21 mouse cellular contexts compared by ENCODE assay signal in genomic region chr15:7522902-7523786, GRCm38 (mm10).
"Had no signal": no experiment of that assay in that cellular context is flagged by ENCODE, and none has a peak within 500 bp of the region (broad histone marks: within the 10 kb centered on the region; RNA-seq: fewer than 3 reads in every experiment).

No protein-coding gene starts in this region.

- H3K4me3 ChIP-seq: layer of hippocampus, adult 2 months; limb, embryonic 10.5 days; limb, embryonic 13.5 days; liver, embryonic 12.5 days; liver, embryonic 15.5 days; midbrain, embryonic 12.5 days; midbrain, embryonic 15.5 days; neural tube, embryonic 12.5 days; neural tube, embryonic 15.5 days; stomach, embryonic 15.5 days had no signal

- H3K36me3 ChIP-seq: limb, embryonic 10.5 days; limb, embryonic 13.5 days; liver, embryonic 12.5 days; liver, embryonic 15.5 days; midbrain, embryonic 12.5 days; midbrain, embryonic 15.5 days; neural tube, embryonic 12.5 days; neural tube, embryonic 15.5 days; stomach, embryonic 15.5 days had no signal

- H3K27me3 ChIP-seq: limb, embryonic 13.5 days; liver, embryonic 12.5 days; liver, embryonic 15.5 days; midbrain, embryonic 12.5 days; midbrain, embryonic 15.5 days; neural tube, embryonic 12.5 days; neural tube, embryonic 15.5 days; stomach, embryonic 15.5 days had no signal

- H3K9me3 ChIP-seq: limb, embryonic 10.5 days; limb, embryonic 13.5 days; liver, embryonic 12.5 days; liver, embryonic 15.5 days; midbrain, embryonic 12.5 days; midbrain, embryonic 15.5 days; neural tube, embryonic 12.5 days; neural tube, embryonic 15.5 days; stomach, embryonic 15.5 days had no signal

- ATAC-seq: liver, embryonic 12.5 days; midbrain, embryonic 15.5 days had no signal

- H3K9ac ChIP-seq: limb, embryonic 13.5 days; liver, embryonic 12.5 days; liver, embryonic 15.5 days; midbrain, embryonic 12.5 days; midbrain, embryonic 15.5 days; neural tube, embryonic 12.5 days; neural tube, embryonic 15.5 days; stomach, embryonic 15.5 days had no signal

- DNase-seq: kidney, adult 11 months; kidney, adult 9 months; layer of hippocampus, adult 9-11 months; liver; lung, adult 18-20 months; right cerebral cortex, adult 18-20 months; right cerebral cortex, postnatal 14 days; right cerebral cortex, postnatal 4 days; thymus, adult 18-20 months; thymus, postnatal 36 days had no signal

- H3K4me2 ChIP-seq: limb, embryonic 13.5 days; liver, embryonic 12.5 days; liver, embryonic 15.5 days; midbrain, embryonic 12.5 days; midbrain, embryonic 15.5 days; neural tube, embryonic 12.5 days; neural tube, embryonic 15.5 days; stomach, embryonic 15.5 days had no signal

- H3K27ac ChIP-seq: layer of hippocampus, adult 2 months; limb, embryonic 10.5 days; limb, embryonic 13.5 days; liver, embryonic 12.5 days; liver, embryonic 15.5 days; macrophage; midbrain, embryonic 12.5 days; midbrain, embryonic 15.5 days; neural tube, embryonic 12.5 days; neural tube, embryonic 15.5 days; stomach, embryonic 15.5 days had no signal

- H3K4me1 ChIP-seq: limb, embryonic 13.5 days; liver, embryonic 12.5 days; liver, embryonic 15.5 days; midbrain, embryonic 12.5 days; midbrain, embryonic 15.5 days; neural tube, embryonic 12.5 days; neural tube, embryonic 15.5 days; stomach, embryonic 15.5 days had no signal
